Mouse (Mus musculus) midbrain, postnatal 0 days (tissue): ENCODE measurements around the gene Ccl3. TPM values are rescaled to one million over a fixed set of nuclear protein-coding genes. Genes with fewer than 3 reads are reported as not detected.

Source experiments
- ATAC-seq: fragments of 200-750 bp; cut with Nextera tagmentation; 2 replicates; pipeline ENCODE4 v1.8.0; 2017; ENCODE audit warnings: moderate number of reproducible peaks, mild to moderate bottlenecking, moderate TSS enrichment, moderate library complexity; ENCODE audit not compliant: low FRiP score
- DNase-seq: peaks from one replicate; pipeline ENCODE4 v3.0.0-alpha.2; 2015; ENCODE audit warnings: low spot score
- H3K27ac ChIP-seq: fragments of 300-500 bp; sonication (generic); 2 replicates; pipeline ENCODE4 v1.5.1; 2014; ENCODE audit warnings: low read depth, mild to moderate bottlenecking, low read length, mixed read lengths
- H3K27me3 ChIP-seq: fragments of 300-500 bp; sonication (generic); 2 replicates; pipeline ENCODE4 v1.6.1; 2014; ENCODE audit warnings: low read length, control low read depth, mixed read lengths; ENCODE audit not compliant: insufficient read depth
- H3K36me3 ChIP-seq: fragments of 300-500 bp; sonication (generic); 2 replicates; pipeline ENCODE4 v1.6.1; 2014; ENCODE audit warnings: low read length, control low read depth, mixed read lengths; ENCODE audit not compliant: insufficient read depth
- H3K4me1 ChIP-seq: fragments of 300-500 bp; sonication (generic); 2 replicates; pipeline ENCODE4 v1.6.1; 2014; ENCODE audit warnings: mild to moderate bottlenecking, control low read depth, antibody characterized with exemption, low read length, mixed read lengths; ENCODE audit not compliant: insufficient read depth
- H3K4me2 ChIP-seq: fragments of 300-500 bp; sonication (generic); 2 replicates; pipeline ENCODE4 v1.6.1; 2014; ENCODE audit warnings: low read depth, mild to moderate bottlenecking, low read length, mixed read lengths; ENCODE audit not compliant: poor library complexity, severe bottlenecking
- H3K4me3 ChIP-seq: fragments of 300-500 bp; sonication (generic); 2 replicates; pipeline ENCODE4 v1.5.1; 2014; ENCODE audit warnings: low read depth, mild to moderate bottlenecking, low read length, moderate library complexity
- H3K9ac ChIP-seq: fragments of 300-500 bp; sonication (generic); replicated peaks from 2 replicates; pipeline ENCODE4 v1.6.1; 2014; ENCODE audit warnings: mild to moderate bottlenecking, low read length, moderate library complexity, mixed read lengths; ENCODE audit not compliant: poor library complexity, severe bottlenecking
- H3K9me3 ChIP-seq: fragments of 300-500 bp; sonication (generic); 2 replicates; pipeline ENCODE4 v1.6.1; 2016; ENCODE audit warnings: low read length, control low read depth
- CTCF ChIP-seq: IDR thresholded peaks from 2 replicates; pipeline ENCODE4 v1.5.1; 2016; ENCODE audit warnings: antibody characterized with exemption, mild to moderate bottlenecking
- WGBS: fragments of 180-500 bp; shearing (Covaris S2); extraction: QIAGEN DNeasy Blood & Tissue Kit; methylation state at CpG from one replicate; pipeline ENCODE4 v1.1.7; 2014; 5-methylcytosine and 5-hydroxymethylcytosine counted together
- polyA plus RNA-seq: library from polyadenylated mRNA; unstranded; fragments of >200 nt; fragmentation: Nextera tagmentation; extraction: Ambion mirVana; gene quantifications from 2 replicates; pipeline ENCODE4 v1.2.1, GENCODE M21; 2015
- total RNA-seq: library from RNA; depleted of rRNA; stranded (reverse); fragments of >200 nt; gene quantifications from 2 replicates; pipeline ENCODE4 v1.2.3, GENCODE M21; 2014

Gene Ccl3
- total and polyA plus RNA-seq, 2 experiments from 2014 or later, result 1.2 to 5.3 TPM

DNA sequence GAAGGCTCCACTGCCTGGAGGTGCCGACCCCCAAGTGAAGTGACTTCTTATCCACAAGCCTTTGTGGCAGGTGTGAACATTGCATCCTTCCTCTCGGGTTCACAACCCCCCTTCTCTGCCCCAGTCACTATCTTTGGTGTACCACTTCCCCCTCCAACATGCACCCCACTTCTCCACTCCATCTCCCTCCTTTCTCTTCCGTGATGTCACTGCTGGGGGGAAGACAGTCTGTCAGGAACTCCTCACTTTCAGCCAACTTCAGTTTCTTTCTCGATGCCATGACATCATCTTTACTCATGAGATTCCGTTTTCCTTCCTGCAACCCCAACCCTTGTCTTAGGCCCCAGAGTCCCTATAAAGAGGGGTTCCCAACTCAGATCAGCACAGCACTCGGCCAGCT, 13.0 kb upstream of the Ccl3 start, which contains the start of gene Ccl4:
Ccl4 (plus strand) TSS at position 381 of the 400 bp plus-strand sequence.
- H3K9ac ChIP-seq, result no peak within 1 kb of the TSS
- no peak within 1 kb of the TSS for H3K4me3 ChIP-seq
- TF ChIP-seq CTCF, result no peak
- WGBS, result 79% methylated on average over 6 of the region's 6 CpGs
- H3K4me2 ChIP-seq, result no peak within 1 kb of the TSS
- no peaks in the 10 kb centered on the region for H3K4me1 ChIP-seq
- DNase-seq (no peak), ATAC-seq (no peak)
- H3K9me3 ChIP-seq, result no peaks in the 10 kb centered on the region
- H3K27me3 ChIP-seq, result no peaks in the 10 kb centered on the region
- H3K36me3 ChIP-seq, result no peaks in the 10 kb centered on the region
- H3K27ac ChIP-seq, result no peak within 1 kb of the TSS

DNA sequence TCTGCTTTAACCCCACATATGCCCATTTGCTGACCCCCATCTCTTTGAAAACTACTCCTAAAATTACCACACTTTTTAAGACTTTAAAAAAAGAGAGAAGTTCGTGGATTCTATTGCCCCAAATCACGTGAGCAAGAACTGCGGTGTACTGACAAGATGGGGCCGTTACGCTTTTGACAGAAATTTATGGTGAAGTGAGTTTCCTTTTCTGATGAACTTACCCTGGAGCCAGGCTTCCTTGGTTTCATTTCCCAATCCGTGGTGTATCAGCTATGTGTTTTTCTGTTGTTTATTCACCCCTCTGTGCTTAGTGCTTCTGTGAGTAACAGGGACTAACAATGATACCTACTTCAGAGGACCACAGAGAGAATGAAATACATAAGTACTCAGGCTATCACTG, 9.6 kb upstream of the Ccl3 start:
- H3K36me3 ChIP-seq, result no peaks in the 10 kb centered on the region
- ATAC-seq (no peak), DNase-seq (no peak)
- H3K9me3 ChIP-seq, result no peaks in the 10 kb centered on the region
- H3K4me1 ChIP-seq, result no peaks in the 10 kb centered on the region
- 75% methylated on average over 6 of the region's 6 CpGs for WGBS
- H3K27ac ChIP-seq, result no peak overlapping the region
- no peaks in the 10 kb centered on the region for H3K27me3 ChIP-seq
- no peak overlapping the region for H3K4me2 ChIP-seq
- H3K9ac ChIP-seq, result no peak overlapping the region
- TF ChIP-seq CTCF, result no peak
- no peak overlapping the region for H3K4me3 ChIP-seq

DNA sequence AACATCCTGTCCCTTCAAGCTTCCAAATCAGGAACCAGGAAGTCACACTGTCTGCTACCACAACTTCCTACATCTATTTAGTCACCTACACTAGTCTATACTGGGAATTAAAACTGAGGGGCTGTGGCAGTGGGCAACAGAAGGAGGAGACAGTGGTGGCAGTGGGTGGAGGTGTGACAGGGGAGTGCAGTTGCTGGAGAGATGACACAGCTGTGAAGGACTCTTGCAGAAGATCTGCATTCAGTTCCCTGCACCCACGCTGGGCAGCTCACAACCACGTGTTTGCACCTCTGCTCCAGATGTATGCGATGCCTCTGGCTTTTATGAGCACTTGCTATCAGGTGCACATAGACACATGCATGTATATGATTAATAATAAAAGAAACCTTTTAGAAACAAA, 8.4 kb upstream of the Ccl3 start:
- no peaks in the 10 kb centered on the region for H3K27me3 ChIP-seq
- no peaks in the 10 kb centered on the region for H3K36me3 ChIP-seq
- 87% methylated on average over 3 of the region's 3 CpGs for WGBS
- TF ChIP-seq CTCF, result no peak
- H3K27ac ChIP-seq, result no peak overlapping the region
- H3K4me2 ChIP-seq, result no peak overlapping the region
- no peaks in the 10 kb centered on the region for H3K9me3 ChIP-seq
- ATAC-seq, result no peak
- DNase-seq, result no peak
- H3K9ac ChIP-seq, result no peak overlapping the region
- no peak overlapping the region for H3K4me3 ChIP-seq
- H3K4me1 ChIP-seq, result no peaks in the 10 kb centered on the region

DNA sequence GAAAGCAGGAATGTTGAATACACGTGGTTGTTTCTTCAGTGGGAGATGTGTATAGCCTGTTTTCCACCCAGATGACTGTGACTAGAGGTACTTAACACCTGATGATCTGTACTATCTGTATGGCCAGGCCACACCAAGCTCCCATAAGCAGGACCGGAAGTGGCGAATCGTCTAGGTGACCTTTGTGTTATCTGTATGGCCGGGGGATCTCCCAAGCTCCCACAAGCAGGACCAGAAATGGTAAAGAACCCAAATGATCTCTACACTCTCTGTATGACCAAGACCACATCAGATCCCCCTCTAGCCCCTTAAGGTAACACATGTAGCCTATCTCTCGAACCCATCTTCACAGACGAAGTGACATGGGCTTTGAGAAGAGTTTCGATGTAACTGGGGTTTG, 5.5 kb upstream of the Ccl3 start:
- no peaks in the 10 kb centered on the region for H3K27me3 ChIP-seq
- H3K9me3 ChIP-seq, result no peaks in the 10 kb centered on the region
- DNase-seq (no peak), ATAC-seq (no peak)
- 93% methylated on average over 8 of the region's 8 CpGs for WGBS
- H3K27ac ChIP-seq, result no peak overlapping the region
- no peak for TF ChIP-seq CTCF
- H3K9ac ChIP-seq, result no peak overlapping the region
- no peak overlapping the region for H3K4me3 ChIP-seq
- H3K36me3 ChIP-seq, result no peaks in the 10 kb centered on the region
- no peak overlapping the region for H3K4me2 ChIP-seq
- H3K4me1 ChIP-seq, result no peaks in the 10 kb centered on the region

DNA sequence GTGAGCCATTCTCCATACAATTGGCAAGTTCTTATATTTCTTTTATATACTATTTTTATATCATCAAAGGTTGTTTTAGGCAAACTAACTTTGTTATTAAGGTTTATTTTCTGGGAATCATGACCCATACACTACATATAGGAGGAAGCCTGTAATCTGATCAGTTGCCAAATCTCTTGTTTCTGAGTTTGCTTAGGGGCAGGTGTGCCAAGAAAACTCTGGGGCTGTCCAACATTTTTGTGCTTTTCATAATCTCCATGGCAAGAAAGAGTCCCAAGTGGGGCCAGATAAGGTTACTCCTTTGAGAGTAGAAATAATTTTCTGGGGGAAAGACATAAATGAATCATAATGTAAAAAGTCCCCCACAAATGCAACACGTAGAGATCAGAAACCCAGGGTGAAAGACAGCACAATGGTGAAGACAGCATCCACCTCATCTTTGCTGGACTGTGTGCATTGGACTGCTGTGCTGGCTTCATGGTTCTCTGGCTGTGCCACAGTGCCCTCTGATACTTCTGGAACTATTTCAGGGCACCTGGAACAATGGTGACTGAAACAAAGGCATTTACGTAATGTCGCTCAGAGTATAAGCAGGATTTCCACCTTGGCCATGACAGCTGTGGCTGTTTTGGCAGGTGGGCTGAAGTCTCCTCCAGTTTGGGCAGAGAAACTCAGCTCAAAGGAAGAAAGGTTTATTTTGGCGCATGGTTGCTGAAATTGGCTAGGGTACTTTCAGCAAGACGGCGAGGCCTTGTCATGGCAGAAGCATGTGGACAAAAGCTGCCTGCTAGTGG, 2.6 kb downstream of the Ccl3 start:
- Histone ChIP-seq H3K4me3 (no peak overlapping the region), H3K36me3 (no peaks in the 10 kb centered on the region), H3K27me3 (no peaks in the 10 kb centered on the region), H3K27ac (no peak overlapping the region), H3K9ac (no peak overlapping the region), H3K4me2 (no peak overlapping the region), H3K4me1 (no peaks in the 10 kb centered on the region), H3K9me3 (no peaks in the 10 kb centered on the region)
- ATAC-seq, result no peak
- DNase-seq, result no peak
- WGBS, result 95% methylated on average over 6 of the region's 6 CpGs
- TF ChIP-seq CTCF, result no peak

DNA sequence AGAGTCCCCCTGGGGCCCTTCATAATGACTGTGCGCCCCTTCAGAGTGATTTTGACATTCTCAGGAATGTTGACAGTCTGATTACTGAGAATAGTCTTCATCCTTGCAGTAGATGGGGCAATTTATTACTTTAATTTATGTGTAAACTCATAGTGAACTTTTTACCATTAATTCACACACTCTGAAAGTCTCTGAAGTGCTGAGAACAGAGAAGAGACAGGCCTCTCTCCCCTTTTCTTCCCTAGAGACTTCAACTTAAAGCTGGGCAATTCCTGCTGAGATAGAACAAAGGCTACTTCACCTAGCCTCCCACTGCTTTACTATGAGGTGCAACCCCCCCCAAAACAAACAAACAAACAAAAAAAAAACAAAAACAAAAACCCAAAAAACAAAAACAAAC, 3.6 kb downstream of the Ccl3 start, which contains the start of gene Rpl9-ps1:
Rpl9-ps1 (minus strand) TSS at position 101 of the 400 bp plus-strand sequence.
- DNase-seq (no peak), ATAC-seq (no peak)
- no peak within 1 kb of the TSS for H3K27ac ChIP-seq
- H3K4me3 ChIP-seq, result no peak within 1 kb of the TSS
- TF ChIP-seq CTCF, result no peak
- H3K36me3 ChIP-seq, result no peaks in the 10 kb centered on the region
- no peak within 1 kb of the TSS for H3K4me2 ChIP-seq
- 83% methylated on average over 1 of the region's 1 CpGs for WGBS
- H3K9ac ChIP-seq, result no peak within 1 kb of the TSS
- no peaks in the 10 kb centered on the region for H3K27me3 ChIP-seq
- H3K4me1 ChIP-seq, result no peaks in the 10 kb centered on the region; the same call in 1 of the 2 replicates
- no peaks in the 10 kb centered on the region for H3K9me3 ChIP-seq
